Mouse (Mus musculus): Measurements from ENCODE around the gene AC140267.1.

Gene AC140267.1

GRCm38 (mm10) chr15:80228071-80228800, 7.4 kb upstream of the AC140267.1 start:
- DNase-seq (ENCODE audit: low read depth): no peak

GRCm38 (mm10) chr15:80232331-80232730, 3.3 kb upstream of the AC140267.1 start:
- no peak for DNase-seq (ENCODE audit: low read depth)

GRCm38 (mm10) chr15:80233053-80233452, 2.6 kb upstream of the AC140267.1 start:
- no peak for DNase-seq (ENCODE audit: low read depth)

GRCm38 (mm10) chr15:80233733-80234509, 1.7 kb upstream of the AC140267.1 start, which contains the start of gene Mief1:
Mief1 (plus strand) TSS chr15:80234018.
- DNase-seq (ENCODE audit: low read depth): peak; percentile 100

- DNase-seq (ENCODE audit: low read depth): no peak
Measured at GRCm38 (mm10) chr15:80248135-80248534, 12.5 kb downstream of the AC140267.1 start.

- no peak for DNase-seq (ENCODE audit: low read depth)
Measured at GRCm38 (mm10) chr15:80248596-80248995, 13.0 kb downstream of the AC140267.1 start.

- no peak for DNase-seq (ENCODE audit: low read depth)
Measured at GRCm38 (mm10) chr15:80249672-80250071, 14.0 kb downstream of the AC140267.1 start.

- no peak for DNase-seq (ENCODE audit: low read depth)
Measured at GRCm38 (mm10) chr15:80250586-80250985, 15.0 kb downstream of the AC140267.1 start.

- no peak for DNase-seq (ENCODE audit: low read depth)
Measured at GRCm38 (mm10) chr15:80253530-80253929, 17.9 kb downstream of the AC140267.1 start.

- DNase-seq (ENCODE audit: low read depth): no peak
Measured at GRCm38 (mm10) chr15:80254207-80254606, 18.6 kb downstream of the AC140267.1 start.

- peak; percentile 99 for DNase-seq (ENCODE audit: low read depth)
Measured at GRCm38 (mm10) chr15:80254847-80255645, 19.4 kb downstream of the AC140267.1 start, which contains the start of gene Atf4. Atf4 (plus strand) TSS chr15:80255184.

GRCm38 (mm10) chr15:80255646-80256121, 20.0 kb downstream of the AC140267.1 start:
- peak; percentile 72 for DNase-seq (ENCODE audit: low read depth)

- no peak for DNase-seq (ENCODE audit: low read depth)
Measured at GRCm38 (mm10) chr15:80256242-80256641, 20.6 kb downstream of the AC140267.1 start.

GRCm38 (mm10) chr15:80256656-80257601, 21.3 kb downstream of the AC140267.1 start:
- DNase-seq (ENCODE audit: low read depth): peak; percentile 53

- no peak for DNase-seq (ENCODE audit: low read depth)
Measured at GRCm38 (mm10) chr15:80257602-80258239, 22.1 kb downstream of the AC140267.1 start.

- peak; percentile 39 for DNase-seq (ENCODE audit: low read depth)
Measured at GRCm38 (mm10) chr15:80258240-80259170, 22.9 kb downstream of the AC140267.1 start.

- DNase-seq (ENCODE audit: low read depth): peak; percentile 15
Measured at GRCm38 (mm10) chr15:80259406-80260045, 23.9 kb downstream of the AC140267.1 start.

GRCm38 (mm10) chr15:80260677-80261076, 25.0 kb downstream of the AC140267.1 start:
- peak; percentile 86 for DNase-seq (ENCODE audit: low read depth)

GRCm38 (mm10) chr15:80261100-80261499, 25.5 kb downstream of the AC140267.1 start:
- peak; percentile 23 for DNase-seq (ENCODE audit: low read depth)

Measured in naive thymus-derived CD4-positive, alpha-beta T cell, adult 2 months (primary cell).